12 mouse cellular contexts compared by ENCODE assay signal in genomic region chr12:112434673-112435294, GRCm38 (mm10). TPM values are rescaled to one million over a fixed set of nuclear protein-coding genes. Genes with fewer than 3 reads are reported as not detected.
DNase-seq lines count a peak whose midpoint lies in the region; ATAC-seq and TF ChIP-seq lines count a peak whose summit lies in the region.
"Had no signal": no experiment of that assay in that cellular context is flagged by ENCODE, and none has a peak within 500 bp of the region (broad histone marks: within the 10 kb centered on the region; RNA-seq: fewer than 3 reads in every experiment).

No protein-coding gene starts in this region.

- no peaks in the 10 kb centered on the region for H3K36me3 ChIP-seq in forebrain, postnatal 0 days (ENCODE audit: insufficient read depth)
- no peaks in the 10 kb centered on the region for H3K36me3 ChIP-seq in limb, embryonic 13.5 days
- H3K36me3 ChIP-seq in stomach, postnatal 0 days (ENCODE audit: control insufficient read depth, insufficient read depth, low read length): no peaks in the 10 kb centered on the region
- H3K36me3 ChIP-seq in liver, embryonic 11.5 days (ENCODE audit: control insufficient read depth, insufficient read depth, low read length): no peaks in the 10 kb centered on the region

- peak overlapping the region; percentile 93 for H3K27ac ChIP-seq in forebrain, postnatal 0 days (ENCODE audit: low read depth, low read length)
- no peak overlapping the region for H3K27ac ChIP-seq in limb, embryonic 13.5 days
- no peak overlapping the region for H3K27ac ChIP-seq in stomach, postnatal 0 days (replicated peaks)
- H3K27ac ChIP-seq in liver, embryonic 11.5 days (ENCODE audit: low read depth, low read length): no peak overlapping the region

- no peaks in the 10 kb centered on the region for H3K9me3 ChIP-seq in forebrain, postnatal 0 days (ENCODE audit: low read length)
- no peaks in the 10 kb centered on the region for H3K9me3 ChIP-seq in limb, embryonic 13.5 days
- H3K9me3 ChIP-seq in stomach, postnatal 0 days (ENCODE audit: control insufficient read depth, low read length): no peaks in the 10 kb centered on the region
- no peaks in the 10 kb centered on the region for H3K9me3 ChIP-seq in liver, embryonic 11.5 days (ENCODE audit: control insufficient read depth, low read length)

- WGBS in forebrain, postnatal 0 days: 58% methylated on average over 3 of the region's 3 CpGs
- 40% methylated on average over 3 of the region's 3 CpGs for WGBS in limb, embryonic 13.5 days
- 60% methylated on average over 3 of the region's 3 CpGs for WGBS in stomach, postnatal 0 days
- 58% methylated on average over 3 of the region's 3 CpGs for WGBS in liver, embryonic 11.5 days

- no peak overlapping the region for H3K4me3 ChIP-seq in forebrain, postnatal 0 days (ENCODE audit: low read depth, low read length)
- H3K4me3 ChIP-seq in limb, embryonic 13.5 days: no peak overlapping the region
- no peak overlapping the region for H3K4me3 ChIP-seq in stomach, postnatal 0 days (ENCODE audit: low read depth, low read length)
- H3K4me3 ChIP-seq in liver, embryonic 11.5 days (ENCODE audit: low read depth, low read length): no peak overlapping the region

- no peak for ATAC-seq in forebrain, postnatal 0 days
- ATAC-seq in limb, embryonic 13.5 days (ENCODE audit: low FRiP score, low read depth): peak; percentile 38; the same call in 1 of the 2 replicates
- ATAC-seq in stomach, postnatal 0 days (ENCODE audit: low FRiP score, low TSS enrichment): 0 out of 2 replicates have a peak, but pooled peaks have one; percentile 41
- ATAC-seq in liver, embryonic 11.5 days (replicated peaks; ENCODE audit: low FRiP score): no peak

- no peak for TF ChIP-seq EP300 in stomach, postnatal 0 days (optimal IDR thresholded peaks at IDR 0.05)

- no peaks in the 10 kb centered on the region for H3K27me3 ChIP-seq in forebrain, postnatal 0 days (ENCODE audit: insufficient read depth, low read length)
- peaks cover 12% of the 10 kb centered on the region; the same call in 1 of the 2 replicates for H3K27me3 ChIP-seq in limb, embryonic 13.5 days
- H3K27me3 ChIP-seq in stomach, postnatal 0 days (ENCODE audit: control insufficient read depth, insufficient read depth, low read length): no peaks in the 10 kb centered on the region
- H3K27me3 ChIP-seq in liver, embryonic 11.5 days (replicated peaks; ENCODE audit: control insufficient read depth, insufficient read depth, low read length): no peaks in the 10 kb centered on the region

- H3K4me2 ChIP-seq in forebrain, postnatal 0 days (ENCODE audit: low read depth): peak overlapping the region; percentile 16
- no peak overlapping the region for H3K4me2 ChIP-seq in limb, embryonic 13.5 days (replicated peaks)
- no peak overlapping the region for H3K4me2 ChIP-seq in stomach, postnatal 0 days (replicated peaks; ENCODE audit: low read depth)
- no peak overlapping the region for H3K4me2 ChIP-seq in liver, embryonic 11.5 days

- H3K4me1 ChIP-seq in forebrain, postnatal 0 days (ENCODE audit: insufficient read depth): peaks cover 10% of the 10 kb centered on the region
- peaks cover 40% of the 10 kb centered on the region for H3K4me1 ChIP-seq in limb, embryonic 13.5 days
- no peaks in the 10 kb centered on the region; the same call in 1 of the 2 replicates for H3K4me1 ChIP-seq in stomach, postnatal 0 days (replicated peaks; ENCODE audit: control insufficient read depth, insufficient read depth)
- H3K4me1 ChIP-seq in liver, embryonic 11.5 days (replicated peaks; ENCODE audit: control insufficient read depth, insufficient read depth, low read length): no peaks in the 10 kb centered on the region; the same call in 1 of the 2 replicates

- TF ChIP-seq CTCF in forebrain, postnatal 0 days (IDR thresholded peaks at IDR 0.05; ENCODE audit: low read depth): no peak
- TF ChIP-seq CTCF in stomach, postnatal 0 days (IDR thresholded peaks at IDR 0.05; ENCODE audit: low read depth): no peak

- H3K9ac ChIP-seq in forebrain, postnatal 0 days: 0 out of 2 replicates have a peak overlapping the region, but pooled peaks have one; percentile 0
- H3K9ac ChIP-seq in limb, embryonic 13.5 days: no peak overlapping the region
- no peak overlapping the region for H3K9ac ChIP-seq in stomach, postnatal 0 days (ENCODE audit: low read length)
- no peak overlapping the region for H3K9ac ChIP-seq in liver, embryonic 11.5 days (ENCODE audit: low read depth, low read length)

- peak; percentile 52 for DNase-seq in retina, embryonic 14.5 days (ENCODE audit: low spot score)
- no peak for DNase-seq in retina, postnatal 1 day
- DNase-seq in forebrain, postnatal 0 days: no peak
- DNase-seq in stomach, postnatal 0 days (ENCODE audit: low spot score): no peak
- no peak for DNase-seq in layer of hippocampus, adult 9-10 months (ENCODE audit: low spot score)
- no peak for DNase-seq in liver, embryonic 11.5 days (ENCODE audit: low spot score)
- DNase-seq in spleen, postnatal 14 days (ENCODE audit: low spot score in 2 of 2): no peak
- DNase-seq: embryo, embryonic 11 days; right cerebral cortex, postnatal 14 days; thymus, postnatal 14 days had no signal

RNA-seq across cellular contexts. Expression of gene A530016L24Rik, which starts 54.5 kb away (rescaled TPM):
- 0.10 TPM in 1 of 2 replicates, not detected in the other for total RNA-seq in forebrain, postnatal 0 days (2014; rRNA removed)
- polyA plus RNA-seq in forebrain, postnatal 0 days (2015; fragmentation: Nextera tagmentation; extraction: Ambion mirVana): not detected in 2 replicates
- polyA plus RNA-seq in limb, embryonic 13.5 days (2015; fragmentation: Nextera tagmentation; extraction: Ambion mirVana): 0.41 and 0.64 TPM in 2 replicates
- not detected in 2 replicates for polyA plus RNA-seq in stomach, postnatal 0 days (2015; fragmentation: Nextera tagmentation; extraction: Ambion mirVana)
- 0.11 and 0.12 TPM in 2 replicates for polyA plus RNA-seq in liver, embryonic 11.5 days (2014; fragmentation: Nextera tagmentation; extraction: Ambion mirVana)
- total RNA-seq: hematopoietic stem cell, adult 5-6 weeks had no signal

Comparison
In these comparisons a context has a peak if more than half of its experiments do, and no peak if none do; other contexts are left out.
1. ATAC-seq: peak in limb, embryonic 13.5 days (single experiment) and stomach, postnatal 0 days (single experiment); none in forebrain, postnatal 0 days (single experiment) and liver, embryonic 11.5 days (single experiment).